ENCODE assay signal across 10 mouse cellular contexts in genomic region chr6:32479765-32480164, GRCm38 (mm10).
DNase-seq lines count a peak whose midpoint lies in the region; ATAC-seq lines count a peak whose summit lies in the region.
"Had no signal": no experiment of that assay in that cellular context is flagged by ENCODE, and none has a peak within 500 bp of the region (broad histone marks: within the 10 kb centered on the region; RNA-seq: fewer than 3 reads in every experiment).

No protein-coding gene starts in this region.

- ATAC-seq in forebrain, embryonic 15.5 days (replicated peaks) = no peak
- ATAC-seq: inflammation-experienced regulatory T-cells, adult 6 months had no signal

- no peak for DNase-seq in forebrain, embryonic 10.5 days (ENCODE audit: extremely low spot score, low spot score)
- DNase-seq in kidney, adult 11 months = peak; percentile 25
- DNase-seq in kidney, postnatal 14 days = no peak
- DNase-seq in 3T3-L1 (ENCODE audit: low read depth, low spot score) = peak; percentile 7
- no peak for DNase-seq in limb, embryonic 10.5 days (ENCODE audit: low spot score)
- DNase-seq in spleen, postnatal 4 days (ENCODE audit: low spot score in 2 of 2) = no peak
- no peak for DNase-seq in left cerebral cortex, postnatal 10 days (ENCODE audit: extremely low spot score in 1 of 2, low spot score in 2 of 2)

- WGBS in forebrain, embryonic 10.5 days = 92% methylated on average over 2 of the region's 2 CpGs
- 85% methylated on average over 2 of the region's 2 CpGs for WGBS in forebrain, embryonic 15.5 days
- 82% methylated on average over 2 of the region's 2 CpGs for WGBS in limb, embryonic 10.5 days

- no peak overlapping the region for H3K4me3 ChIP-seq in forebrain, embryonic 10.5 days
- no peak overlapping the region for H3K4me3 ChIP-seq in forebrain, embryonic 15.5 days
- H3K4me3 ChIP-seq in limb, embryonic 10.5 days = no peak overlapping the region
- H3K4me3 ChIP-seq: midbrain, embryonic 15.5 days had no signal

- no peak overlapping the region for H3K4me2 ChIP-seq in forebrain, embryonic 15.5 days (replicated peaks)
- H3K4me2 ChIP-seq: midbrain, embryonic 15.5 days had no signal

- H3K27me3 ChIP-seq in forebrain, embryonic 10.5 days (ENCODE audit: poor library complexity, severe bottlenecking) = no peaks in the 10 kb centered on the region
- H3K27me3 ChIP-seq in forebrain, embryonic 15.5 days = no peaks in the 10 kb centered on the region
- H3K27me3 ChIP-seq in limb, embryonic 10.5 days (ENCODE audit: low read depth, poor library complexity, severe bottlenecking) = no peaks in the 10 kb centered on the region
- H3K27me3 ChIP-seq: midbrain, embryonic 15.5 days had no signal

- intact Hi-C loops in left cerebral cortex, postnatal 10 days (cut with DNase I) = loop anchor here (5.0 kb wide), 1 partner anchor 108 kb away; the partner anchor contains the start of gene Plxna4

- 0 out of 2 replicates have a peak overlapping the region, but pooled peaks have one; percentile 25 for H3K27ac ChIP-seq in forebrain, embryonic 10.5 days
- no peak overlapping the region for H3K27ac ChIP-seq in forebrain, embryonic 15.5 days (replicated peaks)
- H3K27ac ChIP-seq in limb, embryonic 10.5 days = peak overlapping the region; percentile 36; the same call in 1 of the 2 replicates
- H3K27ac ChIP-seq: midbrain, embryonic 15.5 days had no signal

- no peaks in the 10 kb centered on the region for H3K9me3 ChIP-seq in forebrain, embryonic 10.5 days
- no peaks in the 10 kb centered on the region for H3K9me3 ChIP-seq in forebrain, embryonic 15.5 days
- H3K9me3 ChIP-seq in limb, embryonic 10.5 days (replicated peaks) = no peaks in the 10 kb centered on the region
- H3K9me3 ChIP-seq: midbrain, embryonic 15.5 days had no signal

- peaks cover 45% of the 10 kb centered on the region for H3K4me1 ChIP-seq in forebrain, embryonic 10.5 days
- peaks cover 22% of the 10 kb centered on the region for H3K4me1 ChIP-seq in forebrain, embryonic 15.5 days
- H3K4me1 ChIP-seq in limb, embryonic 10.5 days = peaks cover 46% of the 10 kb centered on the region

- H3K36me3 ChIP-seq in forebrain, embryonic 10.5 days (replicated peaks) = no peaks in the 10 kb centered on the region
- H3K36me3 ChIP-seq in forebrain, embryonic 15.5 days = no peaks in the 10 kb centered on the region
- H3K36me3 ChIP-seq in limb, embryonic 10.5 days = no peaks in the 10 kb centered on the region
- H3K36me3 ChIP-seq: midbrain, embryonic 15.5 days had no signal

- H3K9ac ChIP-seq in forebrain, embryonic 15.5 days (replicated peaks) = no peak overlapping the region
- H3K9ac ChIP-seq: midbrain, embryonic 15.5 days had no signal

Comparison
In these comparisons a context has a peak if more than half of its experiments do, and no peak if none do; other contexts are left out.
1. DNase-seq: peak in kidney, adult 11 months (single experiment) and 3T3-L1 (single experiment); none in forebrain, embryonic 10.5 days (single experiment), kidney, postnatal 14 days (single experiment), limb, embryonic 10.5 days (single experiment), spleen, postnatal 4 days (0 of 2) and left cerebral cortex, postnatal 10 days (0 of 2).